10 mouse cellular contexts compared by ENCODE assay signal in genomic region chr5:122529913-122530604, GRCm38 (mm10). TPM values are rescaled to one million over a fixed set of nuclear protein-coding genes. Genes with fewer than 3 reads are reported as not detected.
A peak's percentile ranks its signal among the peaks of the same experiment; 100 is the strongest.
DNase-seq lines count a peak whose midpoint lies in the region; ATAC-seq and TF ChIP-seq lines count a peak whose summit lies in the region.
"Had no signal": no experiment of that assay in that cellular context is flagged by ENCODE, and none has a peak within 500 bp of the region (broad histone marks: within the 10 kb centered on the region; RNA-seq: fewer than 3 reads in every experiment).

No protein-coding gene starts in this region.

- no peak overlapping the region for H3K4me3 ChIP-seq in heart, embryonic 11.5 days (ENCODE audit: low read depth, low read length)
- no peak overlapping the region for H3K4me3 ChIP-seq in lung, embryonic 16.5 days (ENCODE audit: low read length)
- no peak overlapping the region for H3K4me3 ChIP-seq in kidney, embryonic 15.5 days (replicated peaks)
- H3K4me3 ChIP-seq in stomach, embryonic 16.5 days (replicated peaks; ENCODE audit: low read length) = no peak overlapping the region
- no peak overlapping the region for H3K4me3 ChIP-seq in midbrain, embryonic 10.5 days
- H3K4me3 ChIP-seq in cerebellum, adult 2 months (replicated peaks; ENCODE audit: insufficient read depth, low read depth, low read length) = no peak overlapping the region
- H3K4me3 ChIP-seq: erythroblast, embryonic 14.5 days; megakaryocyte, embryonic 14.5 days had no signal

- WGBS in heart, embryonic 11.5 days (ENCODE audit: insufficient replicate concordance) = 82% methylated on average over 9 of the region's 9 CpGs
- 57% methylated on average over 9 of the region's 9 CpGs for WGBS in lung, embryonic 16.5 days
- WGBS in kidney, embryonic 15.5 days = 48% methylated on average over 9 of the region's 9 CpGs
- 60% methylated on average over 9 of the region's 9 CpGs for WGBS in stomach, embryonic 16.5 days
- 90% methylated on average over 9 of the region's 9 CpGs for WGBS in midbrain, embryonic 10.5 days
- 69% methylated on average over 9 of the region's 9 CpGs for WGBS in cerebellum, adult 2 months

- TF ChIP-seq CTCF in cerebellum, adult 2 months (IDR thresholded peaks at IDR 0.05; ENCODE audit: borderline replicate concordance, insufficient read depth, low read depth, low read length) = no peak

- H3K9ac ChIP-seq in heart, embryonic 11.5 days (ENCODE audit: low read depth, low read length) = no peak overlapping the region
- 0 out of 2 replicates have a peak overlapping the region, but pooled peaks have one; percentile 8 for H3K9ac ChIP-seq in lung, embryonic 16.5 days (ENCODE audit: low read length)
- no peak overlapping the region for H3K9ac ChIP-seq in kidney, embryonic 15.5 days
- peak overlapping the region; percentile 10; the same call in 1 of the 2 replicates for H3K9ac ChIP-seq in stomach, embryonic 16.5 days (ENCODE audit: low read length)

- H3K4me1 ChIP-seq in heart, embryonic 11.5 days (ENCODE audit: control insufficient read depth, insufficient read depth, low read length) = peaks cover 49% of the 10 kb centered on the region
- peaks cover 23% of the 10 kb centered on the region for H3K4me1 ChIP-seq in lung, embryonic 16.5 days (replicated peaks; ENCODE audit: control insufficient read depth, insufficient read depth, low read length)
- H3K4me1 ChIP-seq in kidney, embryonic 15.5 days = peaks cover 52% of the 10 kb centered on the region
- peaks cover 54% of the 10 kb centered on the region for H3K4me1 ChIP-seq in stomach, embryonic 16.5 days (ENCODE audit: control insufficient read depth, insufficient read depth, low read length)
- peaks cover 30% of the 10 kb centered on the region for H3K4me1 ChIP-seq in midbrain, embryonic 10.5 days
- H3K4me1 ChIP-seq in cerebellum, adult 2 months (ENCODE audit: control insufficient read depth, insufficient read depth, low read length) = peaks cover 8% of the 10 kb centered on the region
- H3K4me1 ChIP-seq: megakaryocyte, embryonic 14.5 days had no signal

- peak overlapping the region; percentile 91 for H3K27ac ChIP-seq in heart, embryonic 11.5 days (ENCODE audit: low read depth, low read length)
- peak overlapping the region; percentile 63 for H3K27ac ChIP-seq in lung, embryonic 16.5 days (ENCODE audit: low read length)
- H3K27ac ChIP-seq in kidney, embryonic 15.5 days = peak overlapping the region; percentile 64
- H3K27ac ChIP-seq in stomach, embryonic 16.5 days (ENCODE audit: low read length) = peak overlapping the region; percentile 19
- no peak overlapping the region; the same call in 1 of the 2 replicates for H3K27ac ChIP-seq in midbrain, embryonic 10.5 days (replicated peaks)
- no peak overlapping the region for H3K27ac ChIP-seq in cerebellum, adult 2 months (ENCODE audit: insufficient read depth, low read length)

- no peak for DNase-seq in heart, adult 9 months (ENCODE audit: low spot score in 2 of 2)
- no peak for DNase-seq in lung, postnatal 36 days
- DNase-seq in midbrain, embryonic 10.5 days (ENCODE audit: low spot score) = no peak
- no peak for DNase-seq in cerebellum, adult 2 months

- no peaks in the 10 kb centered on the region for H3K36me3 ChIP-seq in heart, embryonic 11.5 days (ENCODE audit: control insufficient read depth, insufficient read depth, low read length)
- H3K36me3 ChIP-seq in lung, embryonic 16.5 days (ENCODE audit: control insufficient read depth, insufficient read depth, low read length) = no peaks in the 10 kb centered on the region
- no peaks in the 10 kb centered on the region for H3K36me3 ChIP-seq in kidney, embryonic 15.5 days
- no peaks in the 10 kb centered on the region for H3K36me3 ChIP-seq in stomach, embryonic 16.5 days (ENCODE audit: control insufficient read depth, insufficient read depth, low read length)
- H3K36me3 ChIP-seq in midbrain, embryonic 10.5 days = 0 out of 2 replicates have a peak, but pooled peaks cover 7% of the 10 kb centered on the region

- TF ChIP-seq POLR2A in cerebellum, adult 2 months (IDR thresholded peaks at IDR 0.05; ENCODE audit: borderline replicate concordance, insufficient read depth, low read length) = no peak

- H3K27me3 ChIP-seq in heart, embryonic 11.5 days (ENCODE audit: control insufficient read depth, insufficient read depth, low read length) = no peaks in the 10 kb centered on the region
- H3K27me3 ChIP-seq in lung, embryonic 16.5 days (ENCODE audit: control insufficient read depth, insufficient read depth, low read depth, low read length) = no peaks in the 10 kb centered on the region
- H3K27me3 ChIP-seq in kidney, embryonic 15.5 days = no peaks in the 10 kb centered on the region
- no peaks in the 10 kb centered on the region for H3K27me3 ChIP-seq in stomach, embryonic 16.5 days (ENCODE audit: control insufficient read depth, insufficient read depth, low read length)
- no peaks in the 10 kb centered on the region for H3K27me3 ChIP-seq in midbrain, embryonic 10.5 days (ENCODE audit: low read depth, poor library complexity, severe bottlenecking)
- no peaks in the 10 kb centered on the region for H3K27me3 ChIP-seq in cerebellum, adult 2 months (ENCODE audit: control insufficient read depth, insufficient read depth, low read length)

- no peak for ATAC-seq in heart, embryonic 11.5 days (replicated peaks; ENCODE audit: insufficient number of reproducible peaks, low FRiP score, low TSS enrichment)
- no peak for ATAC-seq in lung, embryonic 16.5 days (ENCODE audit: low read depth)
- no peak for ATAC-seq in kidney, embryonic 15.5 days (replicated peaks; ENCODE audit: low FRiP score)
- no peak for ATAC-seq in stomach, embryonic 16.5 days (ENCODE audit: insufficient read depth, low FRiP score)

- no peaks in the 10 kb centered on the region for H3K9me3 ChIP-seq in heart, embryonic 11.5 days (replicated peaks; ENCODE audit: control insufficient read depth, low read length)
- H3K9me3 ChIP-seq in lung, embryonic 16.5 days (ENCODE audit: control insufficient read depth, low read length) = no peaks in the 10 kb centered on the region
- H3K9me3 ChIP-seq in kidney, embryonic 15.5 days (replicated peaks) = no peaks in the 10 kb centered on the region
- H3K9me3 ChIP-seq in stomach, embryonic 16.5 days (replicated peaks; ENCODE audit: control insufficient read depth, low read length) = no peaks in the 10 kb centered on the region
- H3K9me3 ChIP-seq in midbrain, embryonic 10.5 days (replicated peaks) = no peaks in the 10 kb centered on the region

- no peak overlapping the region for H3K4me2 ChIP-seq in heart, embryonic 11.5 days
- H3K4me2 ChIP-seq in lung, embryonic 16.5 days (ENCODE audit: low read depth, low read length) = no peak overlapping the region
- H3K4me2 ChIP-seq in kidney, embryonic 15.5 days = no peak overlapping the region
- H3K4me2 ChIP-seq in stomach, embryonic 16.5 days (ENCODE audit: low read depth, low read length) = no peak overlapping the region

RNA-seq across cellular contexts. Expression of gene Atp2a2, which starts 28.0 kb away (rescaled TPM):
- 255 and 272 TPM in 2 replicates for polyA plus RNA-seq in heart, embryonic 11.5 days (2014; fragmentation: Nextera tagmentation; extraction: Ambion mirVana)
- polyA plus RNA-seq in lung, embryonic 16.5 days (2015; fragmentation: Nextera tagmentation; extraction: Ambion mirVana) = 28.8 TPM in 2 replicates
- polyA plus RNA-seq in kidney, embryonic 15.5 days (2015; fragmentation: Nextera tagmentation; extraction: Ambion mirVana) = 37.3 and 37.8 TPM in 2 replicates
- 25.5 and 27.3 TPM in 2 replicates for polyA plus RNA-seq in stomach, embryonic 16.5 days (2015; fragmentation: Nextera tagmentation; extraction: Ambion mirVana)
- polyA plus RNA-seq in midbrain, embryonic 10.5 days (2016; fragmentation: Nextera tagmentation; extraction: Ambion mirVana) = 37.0 and 37.7 TPM in 2 replicates
- polyA plus RNA-seq in cerebellum, adult 2 months (2012; rRNA removed) = 422 and 482 TPM in 2 replicates

Comparison
In these comparisons a context has a peak if more than half of its experiments do, and no peak if none do; other contexts are left out.
1. H3K27ac ChIP-seq: peak in heart, embryonic 11.5 days (single experiment), lung, embryonic 16.5 days (single experiment), kidney, embryonic 15.5 days (single experiment) and stomach, embryonic 16.5 days (single experiment); none in midbrain, embryonic 10.5 days (single experiment) and cerebellum, adult 2 months (single experiment).
2. H3K9ac ChIP-seq: peak in lung, embryonic 16.5 days (single experiment) and stomach, embryonic 16.5 days (single experiment); none in heart, embryonic 11.5 days (single experiment) and kidney, embryonic 15.5 days (single experiment).